Mouse (Mus musculus): ENCODE results near the gene Adrb1.
A peak's percentile ranks its signal among the peaks of the same experiment; 100 is the strongest.
"Not testable (repeated sequence)": the region's sequence is repeated elsewhere in the genome, so short reads cannot be mapped to it uniquely, and the experiment has no call there.

Gene Adrb1

GRCm38 (mm10) chr19:56749343-56749742 lies 27.3 kb downstream of the Adrb1 start:
- no peak for DNase-seq (ENCODE audit: low spot score in 2 of 2)

- DNase-seq (ENCODE audit: low spot score in 2 of 2): no peak
Observed at GRCm38 (mm10) chr19:56750709-56751108, 28.7 kb downstream of the Adrb1 start.

- DNase-seq (ENCODE audit: low spot score in 2 of 2): not testable (repeated sequence)
Observed at GRCm38 (mm10) chr19:56754456-56754855, 32.5 kb downstream of the Adrb1 start.

- no peak for DNase-seq (ENCODE audit: low spot score in 2 of 2)
Observed at GRCm38 (mm10) chr19:56756412-56756811, 34.4 kb downstream of the Adrb1 start.

- no peak for DNase-seq (ENCODE audit: low spot score in 2 of 2)
Observed at GRCm38 (mm10) chr19:56758311-56758710, 36.3 kb downstream of the Adrb1 start.

- no peak for DNase-seq (ENCODE audit: low spot score in 2 of 2)
Observed at GRCm38 (mm10) chr19:56759740-56760139, 37.7 kb downstream of the Adrb1 start.

GRCm38 (mm10) chr19:56760306-56760940 lies 38.4 kb downstream of the Adrb1 start:
- DNase-seq (ENCODE audit: low spot score in 2 of 2): no peak

GRCm38 (mm10) chr19:56761096-56761495 lies 39.1 kb downstream of the Adrb1 start:
- DNase-seq (ENCODE audit: low spot score in 2 of 2): no peak

- DNase-seq (ENCODE audit: low spot score in 2 of 2): no peak
Observed at GRCm38 (mm10) chr19:56761727-56762126, 39.7 kb downstream of the Adrb1 start.

- DNase-seq (ENCODE audit: low spot score in 2 of 2): no peak
Observed at GRCm38 (mm10) chr19:56762686-56763085, 40.7 kb downstream of the Adrb1 start.

- DNase-seq (ENCODE audit: low spot score in 2 of 2): no peak
Observed at GRCm38 (mm10) chr19:56769024-56769423, 47.0 kb downstream of the Adrb1 start.

- DNase-seq (ENCODE audit: low spot score in 2 of 2): no peak
Observed at GRCm38 (mm10) chr19:56772158-56772557, 50.2 kb downstream of the Adrb1 start.

- no peak for DNase-seq (ENCODE audit: low spot score in 2 of 2)
Observed at GRCm38 (mm10) chr19:56773393-56773971, 51.5 kb downstream of the Adrb1 start.

GRCm38 (mm10) chr19:56774408-56774962 lies 52.5 kb downstream of the Adrb1 start:
- DNase-seq (ENCODE audit: low spot score in 2 of 2): no peak

GRCm38 (mm10) chr19:56774971-56775892 lies 53.2 kb downstream of the Adrb1 start:
- no peak for DNase-seq (ENCODE audit: low spot score in 2 of 2)

GRCm38 (mm10) chr19:56775893-56776718 lies 54.1 kb downstream of the Adrb1 start:
- DNase-seq (ENCODE audit: low spot score in 2 of 2): no peak

- peak in 1 of 2 experiments; percentile 27 for DNase-seq (ENCODE audit: low spot score in 2 of 2)
Observed at GRCm38 (mm10) chr19:56776719-56777382, 54.9 kb downstream of the Adrb1 start.

- DNase-seq (ENCODE audit: low spot score in 2 of 2): not testable (repeated sequence)
Observed at GRCm38 (mm10) chr19:56778532-56778931, 56.5 kb downstream of the Adrb1 start.

Measured in thymus, postnatal 10 days (tissue).